Mouse (Mus musculus): Measurements from ENCODE around the gene Elof1. TPM values are rescaled to one million over a fixed set of nuclear protein-coding genes. Genes with fewer than 3 reads are reported as not detected.

The Elof1 gene
- polyA plus RNA-seq, 1 experiment, result 70.2 TPM

- Histone ChIP-seq H3K4me1 (ENCODE audit: control insufficient read depth, insufficient read depth, insufficient read length) (no peaks in the 10 kb centered on the region), H3K27me3 (ENCODE audit: control insufficient read depth, insufficient read depth, low read length) (no peaks in the 10 kb centered on the region), H3K4me3 (ENCODE audit: extremely low read depth, insufficient read depth, insufficient read length) (no peak overlapping the region), H3K36me3 (ENCODE audit: control insufficient read depth, insufficient read depth, low read length) (no peaks in the 10 kb centered on the region), H3K27ac (ENCODE audit: insufficient read depth, low read length) (no peak overlapping the region)
- TF ChIP-seq CTCF (IDR thresholded peaks at IDR 0.05; ENCODE audit: extremely low read depth, insufficient read depth, insufficient read length, insufficient replicate concordance) (no peak), POLR2A (IDR thresholded peaks at IDR 0.05; ENCODE audit: low read depth, low read length) (no peak)
- WGBS, result 78% methylated on average over 20 of the region's 20 CpGs
- no peak for DNase-seq (ENCODE audit: low read depth in 1 of 2, low spot score in 2 of 2)
Observed at GRCm38 (mm10) chr9:22149426-22150248, 32.7 kb upstream of the Elof1 start.

GRCm38 (mm10) chr9:22144304-22144965 lies 27.5 kb upstream of the Elof1 start:
- DNase-seq (ENCODE audit: low read depth in 1 of 2, low spot score in 2 of 2), result no peak
- peak overlapping the region; percentile 33 for H3K27ac ChIP-seq (ENCODE audit: insufficient read depth, low read length)
- H3K4me1 ChIP-seq (ENCODE audit: control insufficient read depth, insufficient read depth, insufficient read length), result no peaks in the 10 kb centered on the region; the same call in 1 of the 2 replicates
- no peaks in the 10 kb centered on the region for H3K27me3 ChIP-seq (ENCODE audit: control insufficient read depth, insufficient read depth, low read length)
- 66% methylated on average over 8 of the region's 8 CpGs for WGBS
- no peak for TF ChIP-seq CTCF (IDR thresholded peaks at IDR 0.05; ENCODE audit: extremely low read depth, insufficient read depth, insufficient read length, insufficient replicate concordance)
- TF ChIP-seq POLR2A (IDR thresholded peaks at IDR 0.05; ENCODE audit: low read depth, low read length), result no peak
- no peaks in the 10 kb centered on the region for H3K36me3 ChIP-seq (ENCODE audit: control insufficient read depth, insufficient read depth, low read length)
- no peak overlapping the region for H3K4me3 ChIP-seq (ENCODE audit: extremely low read depth, insufficient read depth, insufficient read length)

- Histone ChIP-seq H3K4me1 (ENCODE audit: control insufficient read depth, insufficient read depth, insufficient read length) (no peaks in the 10 kb centered on the region; the same call in 1 of the 2 replicates), H3K4me3 (ENCODE audit: extremely low read depth, insufficient read depth, insufficient read length) (no peak overlapping the region), H3K27ac (ENCODE audit: insufficient read depth, low read length) (peak overlapping the region; percentile 74; the same call in 1 of the 2 replicates), H3K36me3 (ENCODE audit: control insufficient read depth, insufficient read depth, low read length) (no peaks in the 10 kb centered on the region), H3K27me3 (ENCODE audit: control insufficient read depth, insufficient read depth, low read length) (no peaks in the 10 kb centered on the region)
- TF ChIP-seq POLR2A (IDR thresholded peaks at IDR 0.05; ENCODE audit: low read depth, low read length) (no peak), CTCF (IDR thresholded peaks at IDR 0.05; ENCODE audit: extremely low read depth, insufficient read depth, insufficient read length, insufficient replicate concordance) (peak; percentile 81; the same call in 1 of the 2 replicates)
- 20% methylated on average over 17 of the region's 17 CpGs for WGBS
- DNase-seq (ENCODE audit: low read depth in 1 of 2, low spot score in 2 of 2), result peak; percentile 78 to 86
Observed at GRCm38 (mm10) chr9:22143108-22144037, 26.4 kb upstream of the Elof1 start.

- Histone ChIP-seq H3K36me3 (ENCODE audit: control insufficient read depth, insufficient read depth, low read length) (no peaks in the 10 kb centered on the region), H3K4me1 (ENCODE audit: control insufficient read depth, insufficient read depth, insufficient read length) (peaks cover 4% of the 10 kb centered on the region; the same call in 1 of the 2 replicates), H3K27me3 (ENCODE audit: control insufficient read depth, insufficient read depth, low read length) (no peaks in the 10 kb centered on the region), H3K27ac (ENCODE audit: insufficient read depth, low read length) (no peak overlapping the region), H3K4me3 (ENCODE audit: extremely low read depth, insufficient read depth, insufficient read length) (no peak overlapping the region)
- 96% methylated on average over 5 of the region's 5 CpGs for WGBS
- DNase-seq (ENCODE audit: low read depth in 1 of 2, low spot score in 2 of 2), result no peak
- TF ChIP-seq CTCF (IDR thresholded peaks at IDR 0.05; ENCODE audit: extremely low read depth, insufficient read depth, insufficient read length, insufficient replicate concordance) (no peak), POLR2A (IDR thresholded peaks at IDR 0.05; ENCODE audit: low read depth, low read length) (no peak)
Observed at GRCm38 (mm10) chr9:22139746-22140145, 22.8 kb upstream of the Elof1 start.

GRCm38 (mm10) chr9:22138480-22138879 lies 21.5 kb upstream of the Elof1 start:
- H3K27ac ChIP-seq (ENCODE audit: insufficient read depth, low read length), result no peak overlapping the region

More at GRCm38 (mm10) chr9:22138480-22138879, 21.5 kb upstream of the Elof1 start:
- WGBS, result 35% methylated on average over 2 of the region's 2 CpGs
- TF ChIP-seq CTCF (IDR thresholded peaks at IDR 0.05; ENCODE audit: extremely low read depth, insufficient read depth, insufficient read length, insufficient replicate concordance) (peak; percentile 52; the same call in 1 of the 2 replicates), POLR2A (IDR thresholded peaks at IDR 0.05; ENCODE audit: low read depth, low read length) (no peak)
- Histone ChIP-seq H3K4me3 (ENCODE audit: extremely low read depth, insufficient read depth, insufficient read length) (no peak overlapping the region), H3K36me3 (ENCODE audit: control insufficient read depth, insufficient read depth, low read length) (no peaks in the 10 kb centered on the region), H3K4me1 (ENCODE audit: control insufficient read depth, insufficient read depth, insufficient read length) (peaks cover 12% of the 10 kb centered on the region; the same call in 1 of the 2 replicates), H3K27me3 (ENCODE audit: control insufficient read depth, insufficient read depth, low read length) (no peaks in the 10 kb centered on the region)
- no peak for DNase-seq (ENCODE audit: low read depth in 1 of 2, low spot score in 2 of 2)

Measured in spleen, adult 2 months (tissue).